Mouse (Mus musculus) lung, postnatal 0 days (tissue): ENCODE results near the gene Fam126b.

Experiments used
- CTCF ChIP-seq: IDR thresholded peaks from 2 replicates; pipeline ENCODE4 v1.5.1; 2016; ENCODE audit warnings: antibody characterized with exemption, mild to moderate bottlenecking
- EP300 ChIP-seq: IDR thresholded peaks from 2 replicates; pipeline ENCODE4 v1.6.1; 2016; ENCODE audit warnings: antibody characterized with exemption, mild to moderate bottlenecking, control low read depth

- TF ChIP-seq CTCF (no peak), EP300 (no peak)
Observed at GRCm38 (mm10) chr1:58482647-58483046, 103.5 kb downstream of the Fam126b start.
